Mouse (Mus musculus) brain, embryonic 14.5 days (tissue): ENCODE measurements around the gene En2. TPM values are rescaled to one million over a fixed set of nuclear protein-coding genes. Genes with fewer than 3 reads are reported as not detected.

Experiments used
- DNase-seq: peaks from one replicate; pipeline ENCODE4 v3.0.0-alpha.2; 2011; ENCODE audit warnings: low read depth
- CTCF ChIP-seq: fragments of 200-500 bp; IDR thresholded peaks from 2 replicates; pipeline ENCODE4 v1.5.1; 2012; ENCODE audit warnings: inconsistent platforms, mild to moderate bottlenecking, moderate library complexity, borderline replicate concordance; ENCODE audit not compliant: insufficient read depth, insufficient read length; ENCODE audit errors: extremely low read depth
- POLR2A ChIP-seq: fragments of 200-500 bp; IDR thresholded peaks from 2 replicates; pipeline ENCODE4 v1.6.1; 2012; ENCODE audit warnings: mild to moderate bottlenecking, inconsistent platforms, borderline replicate concordance; ENCODE audit not compliant: poor library complexity, insufficient read depth, insufficient read length, severe bottlenecking; ENCODE audit errors: extremely low read depth
- polyA plus RNA-seq: library from polyadenylated mRNA; depleted of rRNA; stranded (reverse); fragments of >200 nt; gene quantifications from 2 replicates; pipeline ENCODE4 v1.2.3, GENCODE M21; 2012

The En2 gene
- polyA plus RNA-seq, 1 experiment, result 30.9 TPM

GRCm38 (mm10) chr5:28144555-28144954 lies 20.9 kb upstream of the En2 start:
- DNase-seq, result no peak
- TF ChIP-seq POLR2A (no peak), CTCF (no peak)

DNA sequence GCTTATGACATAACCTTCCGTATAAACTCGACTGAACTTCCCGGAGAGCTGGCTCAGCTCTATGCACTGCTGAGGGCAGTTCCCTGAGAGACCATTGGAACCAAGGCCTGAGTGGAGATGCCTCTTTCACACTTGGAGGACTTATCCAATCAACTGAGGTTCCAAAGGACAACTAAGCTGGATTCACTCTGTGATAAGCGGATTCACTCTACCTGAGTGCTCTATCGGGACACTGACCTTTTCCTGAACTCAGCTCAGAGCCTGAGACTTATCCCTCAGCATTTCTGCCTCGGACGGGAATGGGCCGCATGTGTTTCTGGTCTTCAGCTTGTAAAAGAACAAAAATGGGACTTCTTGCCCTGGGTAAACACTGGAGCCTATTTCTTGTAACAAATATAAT lies 19.5 kb upstream of the En2 start:
- DNase-seq, result no peak
- TF ChIP-seq CTCF, result no peak
- TF ChIP-seq POLR2A, result no peak

GRCm38 (mm10) chr5:28148473-28148872 lies 17.0 kb upstream of the En2 start:
- TF ChIP-seq CTCF (no peak), POLR2A (no peak)

GRCm38 (mm10) chr5:28149436-28149835 lies 16.1 kb upstream of the En2 start:
- TF ChIP-seq CTCF, result no peak
- TF ChIP-seq POLR2A, result no peak
- DNase-seq, result no peak

More at GRCm38 (mm10) chr5:28148473-28148872, 17.0 kb upstream of the En2 start:
- DNase-seq, result no peak

GRCm38 (mm10) chr5:28157044-28157730 lies 8.3 kb upstream of the En2 start:
- peak; percentile 26 for DNase-seq

DNA sequence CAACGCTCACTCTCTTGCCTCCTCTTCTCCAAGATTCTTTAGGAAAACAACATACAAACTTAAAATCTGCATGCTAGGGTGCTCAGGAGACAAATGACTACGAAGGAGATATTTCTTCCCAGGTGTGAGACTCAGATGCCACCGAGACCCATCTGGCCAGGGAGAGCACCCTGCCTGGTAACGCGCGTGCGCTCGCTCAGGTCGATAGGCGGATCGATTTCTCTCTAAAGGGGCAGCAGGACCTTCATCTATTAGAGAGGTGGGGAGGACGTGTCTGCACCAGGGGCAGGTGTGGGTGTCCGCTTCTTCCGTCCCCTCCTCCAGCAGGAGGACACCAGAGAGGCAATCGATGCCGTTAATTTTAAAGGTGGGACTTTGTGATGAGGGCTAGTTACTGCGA lies 7.7 kb upstream of the En2 start:
- TF ChIP-seq CTCF, result no peak
- no peak for TF ChIP-seq POLR2A

More at GRCm38 (mm10) chr5:28157044-28157730, 8.3 kb upstream of the En2 start:
- TF ChIP-seq POLR2A (no peak), CTCF (no peak)

DNA sequence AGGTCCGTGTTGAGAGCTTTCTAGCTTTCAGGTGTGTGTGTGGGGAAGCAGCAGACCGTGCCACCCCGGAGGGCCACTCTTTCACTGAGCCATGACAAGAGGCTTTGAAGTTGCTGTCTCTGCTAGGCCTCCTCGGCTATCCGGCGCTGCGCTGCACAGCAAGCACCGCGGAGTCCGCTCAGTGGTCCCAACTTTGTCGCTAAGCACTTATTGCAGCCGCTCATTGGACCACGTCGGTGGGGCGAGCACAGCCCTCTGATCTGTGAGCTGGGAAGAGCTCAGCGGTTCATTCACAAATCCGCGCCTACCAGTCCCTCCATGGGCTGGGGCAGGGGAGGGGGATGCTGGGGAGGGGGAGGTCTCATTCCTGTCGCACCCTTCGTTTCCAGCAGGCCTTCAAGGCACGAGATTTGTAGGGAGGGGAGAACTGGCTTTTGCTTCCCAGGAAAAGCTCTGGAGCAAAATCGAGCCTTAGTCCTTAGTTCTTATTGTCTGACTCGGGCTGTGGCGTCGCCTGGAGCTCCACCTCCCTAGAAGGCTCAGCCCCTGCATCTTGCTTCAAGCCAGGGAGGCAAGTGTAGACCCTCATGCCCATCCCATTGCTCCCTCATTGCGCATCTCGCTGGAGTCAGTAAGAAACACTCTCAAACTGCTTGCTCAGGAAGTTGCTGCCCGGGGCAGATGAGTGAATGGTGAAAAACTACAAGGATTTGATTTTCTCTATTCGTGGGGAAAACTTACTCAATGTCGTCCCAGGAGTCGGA lies 7.0 kb upstream of the En2 start:
- DNase-seq, result peak; percentile 81
- TF ChIP-seq CTCF (no peak), POLR2A (no peak)

More for the DNA sequence above, 7.7 kb upstream of the En2 start:
- DNase-seq, result peak; percentile 6

DNA sequence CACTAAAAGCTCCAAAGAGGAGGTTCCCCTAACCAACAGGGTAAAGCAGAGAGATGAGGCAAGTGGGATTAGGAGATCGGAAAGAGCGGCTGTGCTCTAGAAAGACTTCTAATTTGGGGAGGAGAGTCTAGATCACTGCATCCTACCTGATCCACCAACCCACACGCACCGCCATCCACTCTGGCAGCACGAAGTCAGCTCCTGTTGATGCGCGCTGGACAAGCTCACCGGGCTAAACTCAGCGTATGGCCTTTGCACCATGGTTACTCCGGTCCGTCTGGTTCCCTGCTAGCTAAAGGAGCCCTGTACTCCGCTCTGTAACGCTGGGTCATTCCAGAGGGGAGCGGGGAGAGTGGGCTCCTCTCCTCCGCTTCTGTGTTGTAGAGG lies 6.4 kb upstream of the En2 start:
- TF ChIP-seq CTCF, result no peak
- no peak for TF ChIP-seq POLR2A
- DNase-seq, result peak; percentile 14

GRCm38 (mm10) chr5:28159891-28160470 lies 5.5 kb upstream of the En2 start:
- DNase-seq, result peak; percentile 7

GRCm38 (mm10) chr5:28161383-28161937 lies 4.0 kb upstream of the En2 start:
- TF ChIP-seq POLR2A (no peak), CTCF (no peak)
- peak; percentile 31 for DNase-seq

More at GRCm38 (mm10) chr5:28159891-28160470, 5.5 kb upstream of the En2 start:
- TF ChIP-seq POLR2A (no peak), CTCF (no peak)

- no peak for TF ChIP-seq POLR2A
- peak; percentile 41 for DNase-seq
These were observed 3.5 kb upstream of the En2 start for GRCm38 (mm10) chr5:28161938-28162402.
